Mouse (Mus musculus): ENCODE data around the gene Plscr5. TPM values are rescaled to one million over a fixed set of nuclear protein-coding genes. Genes with fewer than 3 reads are reported as not detected.

The Plscr5 gene
- polyA plus RNA-seq, 1 experiment, result not detected

- TF ChIP-seq CTCF (IDR thresholded peaks at IDR 0.05; ENCODE audit: borderline replicate concordance, insufficient read depth, low read length) (no peak), POLR2A (IDR thresholded peaks at IDR 0.05; ENCODE audit: low read depth, low read length) (no peak)
- H3K4me1 ChIP-seq (ENCODE audit: control insufficient read depth, insufficient read depth, low read length), result 0 out of 2 replicates have a peak, but pooled peaks cover 2% of the 10 kb centered on the region
- H3K4me3 ChIP-seq (ENCODE audit: insufficient read depth, low read length), result no peak overlapping the region
- peak overlapping the region; percentile 24; the same call in 1 of the 2 replicates for H3K27ac ChIP-seq (ENCODE audit: insufficient read depth, low read length)
Measured at GRCm38 (mm10) chr9:92204397-92204796, 11.7 kb downstream of the Plscr5 start.

GRCm38 (mm10) chr9:92207307-92207706 is 14.6 kb downstream of the Plscr5 start:
- Histone ChIP-seq H3K4me3 (ENCODE audit: insufficient read depth, low read length) (no peak overlapping the region), H3K4me1 (ENCODE audit: control insufficient read depth, insufficient read depth, low read length) (no peaks in the 10 kb centered on the region), H3K27ac (ENCODE audit: insufficient read depth, low read length) (no peak overlapping the region)
- TF ChIP-seq POLR2A (IDR thresholded peaks at IDR 0.05; ENCODE audit: low read depth, low read length), result no peak

DNA sequence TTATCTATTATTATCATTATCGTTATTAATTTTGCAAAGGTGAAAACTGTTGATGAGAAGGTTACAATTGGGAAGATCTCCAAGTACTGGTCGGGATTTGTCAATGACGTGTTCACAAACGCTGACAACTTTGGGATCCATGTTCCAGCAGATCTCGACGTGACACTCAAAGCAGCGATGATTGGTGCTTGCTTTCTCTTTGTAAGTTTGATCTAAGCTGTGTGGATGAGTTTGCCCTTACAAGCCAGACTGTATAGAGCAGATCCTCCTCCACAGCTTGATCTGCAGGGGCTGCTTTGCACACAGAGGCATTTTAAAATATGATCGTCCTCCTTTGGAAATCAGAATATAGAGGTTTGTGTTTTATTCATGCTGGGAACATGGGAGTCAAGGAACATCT is 15.0 kb downstream of the Plscr5 start:
- no peak overlapping the region for H3K4me3 ChIP-seq (ENCODE audit: insufficient read depth, low read length)
- H3K4me1 ChIP-seq (ENCODE audit: control insufficient read depth, insufficient read depth, low read length), result no peaks in the 10 kb centered on the region
- TF ChIP-seq CTCF (IDR thresholded peaks at IDR 0.05; ENCODE audit: borderline replicate concordance, insufficient read depth, low read length) (no peak), POLR2A (IDR thresholded peaks at IDR 0.05; ENCODE audit: low read depth, low read length) (no peak)
- H3K27ac ChIP-seq (ENCODE audit: insufficient read depth, low read length), result no peak overlapping the region

DNA sequence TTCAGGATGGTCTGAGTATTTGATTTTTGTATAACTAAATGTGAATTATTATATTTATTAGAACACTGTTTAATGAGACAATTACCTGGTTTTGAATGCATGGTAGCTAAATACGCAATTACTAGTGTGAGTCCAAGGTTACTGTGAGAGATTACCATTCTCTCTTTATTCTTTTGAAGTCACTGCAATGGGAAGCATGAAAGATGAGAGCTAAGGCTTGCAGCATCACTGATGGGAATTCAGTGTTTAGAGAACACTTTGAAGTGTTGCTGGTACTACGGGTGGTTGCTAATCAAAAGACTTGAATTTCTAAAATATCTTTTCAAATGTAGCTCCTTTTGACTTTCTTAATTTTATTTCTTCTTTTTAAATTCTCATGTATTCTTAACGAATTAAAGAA is 17.1 kb downstream of the Plscr5 start:
- Histone ChIP-seq H3K4me3 (ENCODE audit: insufficient read depth, low read length) (no peak overlapping the region), H3K4me1 (ENCODE audit: control insufficient read depth, insufficient read depth, low read length) (no peaks in the 10 kb centered on the region), H3K27ac (ENCODE audit: insufficient read depth, low read length) (no peak overlapping the region)
- TF ChIP-seq POLR2A (IDR thresholded peaks at IDR 0.05; ENCODE audit: low read depth, low read length), result no peak

DNA sequence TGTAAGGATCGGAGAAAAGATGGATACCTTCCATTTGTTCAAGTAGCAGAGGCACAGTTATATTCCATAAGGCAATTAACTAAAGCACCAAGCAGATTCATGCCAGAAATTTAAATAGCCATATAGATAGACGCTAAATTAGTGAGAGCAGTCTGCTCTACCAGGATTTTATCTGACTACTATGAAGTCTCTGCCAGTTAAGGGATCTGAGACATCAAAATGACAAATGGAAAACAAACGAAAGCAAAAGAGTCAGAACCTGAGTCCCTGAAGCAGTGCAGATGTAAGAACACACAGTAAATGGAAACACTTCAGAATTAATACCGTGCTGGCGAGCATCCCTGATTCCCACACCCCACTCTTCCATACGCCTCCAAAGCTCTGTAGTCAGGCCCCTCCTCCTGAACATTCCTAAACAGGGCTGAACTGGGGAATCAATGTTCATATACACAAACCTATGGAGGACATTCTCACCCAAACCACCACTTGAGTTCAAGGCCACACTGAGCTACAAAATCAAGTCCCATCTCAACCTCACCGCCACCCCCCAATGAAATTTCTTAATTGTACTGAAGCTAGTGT is 17.7 kb downstream of the Plscr5 start:
- H3K4me3 ChIP-seq (ENCODE audit: insufficient read depth, low read length), result no peak overlapping the region
- H3K4me1 ChIP-seq (ENCODE audit: control insufficient read depth, insufficient read depth, low read length), result no peaks in the 10 kb centered on the region
- TF ChIP-seq CTCF (IDR thresholded peaks at IDR 0.05; ENCODE audit: borderline replicate concordance, insufficient read depth, low read length) (no peak), POLR2A (IDR thresholded peaks at IDR 0.05; ENCODE audit: low read depth, low read length) (no peak)

GRCm38 (mm10) chr9:92211048-92211447 is 18.3 kb downstream of the Plscr5 start:
- TF ChIP-seq POLR2A (IDR thresholded peaks at IDR 0.05; ENCODE audit: low read depth, low read length) (no peak), CTCF (IDR thresholded peaks at IDR 0.05; ENCODE audit: borderline replicate concordance, insufficient read depth, low read length) (no peak)
- Histone ChIP-seq H3K4me1 (ENCODE audit: control insufficient read depth, insufficient read depth, low read length) (no peaks in the 10 kb centered on the region), H3K27ac (ENCODE audit: insufficient read depth, low read length) (no peak overlapping the region), H3K4me3 (ENCODE audit: insufficient read depth, low read length) (no peak overlapping the region)

More for the DNA sequence above, 17.7 kb downstream of the Plscr5 start:
- H3K27ac ChIP-seq (ENCODE audit: insufficient read depth, low read length), result no peak overlapping the region

- no peaks in the 10 kb centered on the region for H3K4me1 ChIP-seq (ENCODE audit: control insufficient read depth, insufficient read depth, low read length)
- no peak overlapping the region for H3K27ac ChIP-seq (ENCODE audit: insufficient read depth, low read length)
- H3K4me3 ChIP-seq (ENCODE audit: insufficient read depth, low read length), result no peak overlapping the region
- TF ChIP-seq CTCF (IDR thresholded peaks at IDR 0.05; ENCODE audit: borderline replicate concordance, insufficient read depth, low read length) (no peak), POLR2A (IDR thresholded peaks at IDR 0.05; ENCODE audit: low read depth, low read length) (no peak)
Measured at GRCm38 (mm10) chr9:92217484-92217883, 24.7 kb downstream of the Plscr5 start.

- H3K27ac ChIP-seq (ENCODE audit: insufficient read depth, low read length), result no peak overlapping the region
- TF ChIP-seq CTCF (IDR thresholded peaks at IDR 0.05; ENCODE audit: borderline replicate concordance, insufficient read depth, low read length) (no peak), POLR2A (IDR thresholded peaks at IDR 0.05; ENCODE audit: low read depth, low read length) (no peak)
- no peaks in the 10 kb centered on the region for H3K4me1 ChIP-seq (ENCODE audit: control insufficient read depth, insufficient read depth, low read length)
- H3K4me3 ChIP-seq (ENCODE audit: insufficient read depth, low read length), result no peak overlapping the region
Measured at GRCm38 (mm10) chr9:92217896-92218295, 25.2 kb downstream of the Plscr5 start.

DNA sequence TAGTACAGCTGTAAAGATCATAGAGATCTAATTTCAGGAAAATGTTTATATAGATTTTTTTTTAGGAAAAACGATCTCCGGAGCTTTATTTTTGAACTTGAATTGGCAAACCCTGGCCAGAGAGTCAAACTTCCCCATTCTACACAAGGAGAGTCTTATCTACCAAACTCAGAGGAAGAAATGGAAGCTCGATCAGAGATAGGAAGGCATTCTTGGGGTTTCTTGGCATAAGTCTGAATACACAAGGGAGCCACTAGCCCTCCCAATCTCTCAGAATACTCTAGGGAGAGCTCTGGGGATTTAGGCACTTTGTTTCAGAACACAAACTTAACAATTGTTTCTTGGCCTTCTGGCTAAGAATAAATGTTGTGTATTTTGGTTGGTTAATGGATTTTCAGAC is 27.4 kb downstream of the Plscr5 start:
- no peaks in the 10 kb centered on the region for H3K4me1 ChIP-seq (ENCODE audit: control insufficient read depth, insufficient read depth, low read length)
- H3K27ac ChIP-seq (ENCODE audit: insufficient read depth, low read length), result no peak overlapping the region
- H3K4me3 ChIP-seq (ENCODE audit: insufficient read depth, low read length), result no peak overlapping the region
- TF ChIP-seq CTCF (IDR thresholded peaks at IDR 0.05; ENCODE audit: borderline replicate concordance, insufficient read depth, low read length) (no peak), POLR2A (IDR thresholded peaks at IDR 0.05; ENCODE audit: low read depth, low read length) (no peak)

- Histone ChIP-seq H3K4me3 (ENCODE audit: insufficient read depth, low read length) (no peak overlapping the region), H3K27ac (ENCODE audit: insufficient read depth, low read length) (no peak overlapping the region), H3K4me1 (ENCODE audit: control insufficient read depth, insufficient read depth, low read length) (no peaks in the 10 kb centered on the region)
- no peak for TF ChIP-seq POLR2A (IDR thresholded peaks at IDR 0.05; ENCODE audit: low read depth, low read length)
- TF ChIP-seq CTCF (IDR thresholded peaks at IDR 0.05; ENCODE audit: borderline replicate concordance, insufficient read depth, low read length), result no peak
Measured at GRCm38 (mm10) chr9:92221480-92221879, 28.7 kb downstream of the Plscr5 start.

Measured in embryonic fibroblast, embryonic 13.5 days (primary cell).